Mouse (Mus musculus) neural tube, embryonic 13.5 days (tissue): ENCODE results near the gene Bicdl1. TPM values are rescaled to one million over a fixed set of nuclear protein-coding genes. Genes with fewer than 3 reads are reported as not detected.
A peak's percentile ranks its signal among the peaks of the same experiment; 100 is the strongest.

Experiments
- ATAC-seq: fragments of 200-750 bp; cut with Nextera tagmentation; 2 replicates; pipeline ENCODE4 v1.8.0; 2017; ENCODE audit warnings: low read depth, mild to moderate bottlenecking, moderate TSS enrichment, moderate library complexity
- H3K27ac ChIP-seq: fragments of 300-500 bp; sonication (generic); replicated peaks from 2 replicates; pipeline ENCODE4 v1.5.1; 2015; ENCODE audit warnings: moderate library complexity, mild to moderate bottlenecking, inconsistent platforms
- H3K27me3 ChIP-seq: fragments of 300-500 bp; sonication (generic); 2 replicates; pipeline ENCODE4 v1.6.1; 2015; ENCODE audit warnings: mild to moderate bottlenecking, inconsistent platforms
- H3K36me3 ChIP-seq: fragments of 300-500 bp; sonication (generic); 2 replicates; pipeline ENCODE4 v1.6.1; 2015; ENCODE audit warnings: mild to moderate bottlenecking, inconsistent platforms
- H3K4me1 ChIP-seq: fragments of 300-500 bp; sonication (generic); replicated peaks from 2 replicates; pipeline ENCODE4 v1.6.1; 2015; ENCODE audit warnings: inconsistent platforms
- H3K4me2 ChIP-seq: fragments of 300-500 bp; sonication (generic); 2 replicates; pipeline ENCODE4 v1.6.1; 2015; ENCODE audit warnings: inconsistent platforms, mild to moderate bottlenecking, moderate library complexity
- H3K4me3 ChIP-seq: fragments of 300-500 bp; sonication (generic); 2 replicates; pipeline ENCODE4 v1.5.1; 2015; ENCODE audit warnings: mild to moderate bottlenecking, inconsistent platforms
- H3K9ac ChIP-seq: fragments of 300-500 bp; sonication (generic); 2 replicates; pipeline ENCODE4 v1.6.1; 2015; ENCODE audit warnings: moderate library complexity, mild to moderate bottlenecking, inconsistent platforms
- H3K9me3 ChIP-seq: fragments of 300-500 bp; sonication (generic); 2 replicates; pipeline ENCODE4 v1.6.1; 2016; ENCODE audit warnings: inconsistent platforms
- WGBS: fragments of 180-500 bp; shearing (Covaris S2); methylation state at CpG from one replicate; pipeline ENCODE4 v1.1.7; 2015; 5-methylcytosine and 5-hydroxymethylcytosine counted together
- polyA plus RNA-seq: library from polyadenylated mRNA; unstranded; fragments of >200 nt; fragmentation: Nextera tagmentation; extraction: Ambion mirVana; gene quantifications from 2 replicates; pipeline ENCODE4 v1.2.1, GENCODE M21; 2015

Gene Bicdl1
- polyA plus RNA-seq, 1 experiment from 2014 or later: 23.0 TPM

- 70% methylated on average over 5 of the region's 5 CpGs for WGBS
- Histone ChIP-seq H3K27me3 (no peaks in the 10 kb centered on the region), H3K27ac (no peak overlapping the region), H3K9me3 (no peaks in the 10 kb centered on the region), H3K4me3 (no peak overlapping the region), H3K4me1 (peaks cover 7% of the 10 kb centered on the region; the same call in 1 of the 2 replicates), H3K4me2 (no peak overlapping the region), H3K36me3 (no peaks in the 10 kb centered on the region), H3K9ac (no peak overlapping the region)
- no peak for ATAC-seq
Measured at GRCm38 (mm10) chr5:115696811-115697210, 34.6 kb downstream of the Bicdl1 start.

- H3K27ac ChIP-seq: 0 out of 2 replicates have a peak overlapping the region, but pooled peaks have one; percentile 13
- no peak overlapping the region for H3K4me3 ChIP-seq
- H3K9ac ChIP-seq: no peak overlapping the region
- no peak overlapping the region for H3K4me2 ChIP-seq
- H3K4me1 ChIP-seq: peaks cover 7% of the 10 kb centered on the region; the same call in 1 of the 2 replicates
- no peaks in the 10 kb centered on the region for H3K27me3 ChIP-seq
- no peak for ATAC-seq
- H3K9me3 ChIP-seq: no peaks in the 10 kb centered on the region
- no peaks in the 10 kb centered on the region for H3K36me3 ChIP-seq
- WGBS: 51% methylated on average over 6 of the region's 6 CpGs
Measured at GRCm38 (mm10) chr5:115695191-115695770, 36.1 kb downstream of the Bicdl1 start.

- ATAC-seq: no peak
- no peaks in the 10 kb centered on the region for H3K36me3 ChIP-seq
- H3K27ac ChIP-seq: no peak overlapping the region
- peaks cover 7% of the 10 kb centered on the region; the same call in 1 of the 2 replicates for H3K4me1 ChIP-seq
- H3K4me2 ChIP-seq: no peak overlapping the region
- H3K9me3 ChIP-seq: no peaks in the 10 kb centered on the region
- WGBS: 53% methylated on average over 3 of the region's 3 CpGs
- no peaks in the 10 kb centered on the region for H3K27me3 ChIP-seq
- H3K9ac ChIP-seq: no peak overlapping the region
- no peak overlapping the region for H3K4me3 ChIP-seq
Measured at GRCm38 (mm10) chr5:115693271-115693670, 38.1 kb downstream of the Bicdl1 start.

GRCm38 (mm10) chr5:115686716-115687115 is 44.7 kb downstream of the Bicdl1 start:
- H3K4me1 ChIP-seq: no peaks in the 10 kb centered on the region; the same call in 1 of the 2 replicates
- H3K9ac ChIP-seq: no peak overlapping the region
- no peak overlapping the region for H3K4me3 ChIP-seq
- no peaks in the 10 kb centered on the region for H3K36me3 ChIP-seq
- WGBS: 67% methylated on average over 7 of the region's 7 CpGs
- H3K9me3 ChIP-seq: no peaks in the 10 kb centered on the region
- no peak overlapping the region for H3K27ac ChIP-seq
- H3K4me2 ChIP-seq: no peak overlapping the region
- ATAC-seq: no peak
- no peaks in the 10 kb centered on the region for H3K27me3 ChIP-seq

- no peak for ATAC-seq
- Histone ChIP-seq H3K4me3 (no peak overlapping the region), H3K4me1 (no peaks in the 10 kb centered on the region; the same call in 1 of the 2 replicates), H3K36me3 (no peaks in the 10 kb centered on the region), H3K9me3 (no peaks in the 10 kb centered on the region), H3K27ac (no peak overlapping the region), H3K4me2 (no peak overlapping the region), H3K9ac (no peak overlapping the region), H3K27me3 (no peaks in the 10 kb centered on the region)
- WGBS: 87% methylated on average over 10 of the region's 10 CpGs
Measured at GRCm38 (mm10) chr5:115685126-115685525, 46.3 kb downstream of the Bicdl1 start.

GRCm38 (mm10) chr5:115671846-115672245 is 59.6 kb downstream of the Bicdl1 start:
- ATAC-seq: no peak
- no peak overlapping the region for H3K4me2 ChIP-seq
- H3K36me3 ChIP-seq: peaks cover 19% of the 10 kb centered on the region; the same call in 1 of the 2 replicates
- no peaks in the 10 kb centered on the region for H3K9me3 ChIP-seq
- H3K9ac ChIP-seq: no peak overlapping the region
- no peak overlapping the region for H3K27ac ChIP-seq
- no peaks in the 10 kb centered on the region for H3K27me3 ChIP-seq
- 50% methylated on average over 8 of the region's 8 CpGs for WGBS
- H3K4me1 ChIP-seq: no peaks in the 10 kb centered on the region
- no peak overlapping the region for H3K4me3 ChIP-seq

- no peak overlapping the region for H3K4me2 ChIP-seq
- H3K4me1 ChIP-seq: peaks cover 6% of the 10 kb centered on the region
- H3K4me3 ChIP-seq: no peak overlapping the region
- no peak overlapping the region for H3K27ac ChIP-seq
- no peak for ATAC-seq
- WGBS: 76% methylated on average over 2 of the region's 2 CpGs
- H3K27me3 ChIP-seq: no peaks in the 10 kb centered on the region
- no peaks in the 10 kb centered on the region for H3K9me3 ChIP-seq
- H3K36me3 ChIP-seq: peaks cover 19% of the 10 kb centered on the region; the same call in 1 of the 2 replicates
- H3K9ac ChIP-seq: no peak overlapping the region
Measured at GRCm38 (mm10) chr5:115670406-115670805, 61.0 kb downstream of the Bicdl1 start.

GRCm38 (mm10) chr5:115669974-115670373 is 61.4 kb downstream of the Bicdl1 start:
- Histone ChIP-seq H3K4me2 (no peak overlapping the region), H3K36me3 (peaks cover 19% of the 10 kb centered on the region; the same call in 1 of the 2 replicates), H3K27me3 (no peaks in the 10 kb centered on the region), H3K4me1 (peaks cover 6% of the 10 kb centered on the region), H3K4me3 (no peak overlapping the region), H3K27ac (no peak overlapping the region), H3K9ac (no peak overlapping the region), H3K9me3 (no peaks in the 10 kb centered on the region)
- 91% methylated on average over 11 of the region's 11 CpGs for WGBS
- no peak for ATAC-seq

- Histone ChIP-seq H3K9me3 (no peaks in the 10 kb centered on the region), H3K36me3 (peaks cover 19% of the 10 kb centered on the region; the same call in 1 of the 2 replicates), H3K4me3 (no peak overlapping the region), H3K9ac (no peak overlapping the region), H3K27me3 (no peaks in the 10 kb centered on the region), H3K4me1 (peaks cover 6% of the 10 kb centered on the region), H3K4me2 (no peak overlapping the region), H3K27ac (no peak overlapping the region)
- WGBS: 88% methylated on average over 12 of the region's 12 CpGs
- ATAC-seq: no peak
Measured at GRCm38 (mm10) chr5:115668986-115669385, 62.4 kb downstream of the Bicdl1 start.

GRCm38 (mm10) chr5:115667894-115668293 is 63.5 kb downstream of the Bicdl1 start:
- Histone ChIP-seq H3K4me3 (no peak overlapping the region), H3K27me3 (no peaks in the 10 kb centered on the region), H3K36me3 (peaks cover 19% of the 10 kb centered on the region; the same call in 1 of the 2 replicates), H3K4me2 (no peak overlapping the region), H3K4me1 (peaks cover 6% of the 10 kb centered on the region), H3K9me3 (no peaks in the 10 kb centered on the region), H3K27ac (no peak overlapping the region), H3K9ac (no peak overlapping the region)
- WGBS: 30% methylated on average over 7 of the region's 7 CpGs
- no peak for ATAC-seq

GRCm38 (mm10) chr5:115667210-115667609 is 64.2 kb downstream of the Bicdl1 start:
- Histone ChIP-seq H3K27ac (no peak overlapping the region), H3K9ac (no peak overlapping the region), H3K4me2 (no peak overlapping the region), H3K4me1 (peaks cover 6% of the 10 kb centered on the region), H3K9me3 (no peaks in the 10 kb centered on the region), H3K36me3 (0 out of 2 replicates have a peak, but pooled peaks cover 12% of the 10 kb centered on the region), H3K27me3 (no peaks in the 10 kb centered on the region), H3K4me3 (no peak overlapping the region)
- ATAC-seq: no peak
- 85% methylated on average over 8 of the region's 8 CpGs for WGBS

GRCm38 (mm10) chr5:115666366-115667065 is 64.9 kb downstream of the Bicdl1 start:
- H3K4me1 ChIP-seq: peaks cover 6% of the 10 kb centered on the region
- no peak overlapping the region for H3K4me2 ChIP-seq
- H3K9me3 ChIP-seq: no peaks in the 10 kb centered on the region
- H3K9ac ChIP-seq: no peak overlapping the region
- ATAC-seq: no peak
- H3K4me3 ChIP-seq: no peak overlapping the region
- H3K27me3 ChIP-seq: no peaks in the 10 kb centered on the region
- peaks cover 14% of the 10 kb centered on the region; the same call in 1 of the 2 replicates for H3K36me3 ChIP-seq
- WGBS: 54% methylated on average over 8 of the region's 8 CpGs
- H3K27ac ChIP-seq: 0 out of 2 replicates have a peak overlapping the region, but pooled peaks have one; percentile 5
